Mouse (Mus musculus) left cerebral cortex, postnatal 14 days (tissue): Measurements from ENCODE around the gene Tns4. TPM values are rescaled to one million over a fixed set of nuclear protein-coding genes. Genes with fewer than 3 reads are reported as not detected.
A peak's percentile ranks its signal among the peaks of the same experiment; 100 is the strongest.

ENCODE experiments used
- DNase-seq, 2 experiments: peaks; one replicate each; pipeline ENCODE4 v3.0.0; 2021 to 2022; ENCODE audit warnings: low spot score in 2 of 2, mixed read lengths in 1 of 2
- intact Hi-C: fragments of 180-260 bp; cut with DNase I; formaldehyde crosslinking; loops from one replicate; pipeline ENCODE4 v1.15.1; 2025
- total RNA-seq, 2 experiments: library from RNA; stranded (reverse); gene quantifications; 2 replicates each; pipeline ENCODE4 v1.2.3; 2021

The Tns4 gene
- total RNA-seq, 2 experiments from 2014 or later = 0.33 to 0.34 TPM

- no peak for DNase-seq
- intact Hi-C loops = loop anchor here (5.0 kb wide), 1 partner anchor 53 kb away; the partner anchor contains the start of gene Gjd3
Measured at GRCm38 (mm10) chr11:99035350-99035749, 53.8 kb downstream of the Tns4 start.

GRCm38 (mm10) chr11:99026899-99027440 lies 62.1 kb downstream of the Tns4 start:
- no peak for DNase-seq
- intact Hi-C loops = no loop called here

GRCm38 (mm10) chr11:99025878-99026277 lies 63.2 kb downstream of the Tns4 start:
- intact Hi-C loops = no loop called here
- no peak for DNase-seq

- intact Hi-C loops = no loop called here
Measured at GRCm38 (mm10) chr11:99024468-99025134, 64.5 kb downstream of the Tns4 start.

GRCm38 (mm10) chr11:99023500-99024467 lies 65.3 kb downstream of the Tns4 start, which contains the start of gene Top2a:
Gene Top2a (minus strand): TSS chr11:99024189.
- peak; percentile 98 to 99 for DNase-seq
- intact Hi-C loops = no loop called here

More at GRCm38 (mm10) chr11:99024468-99025134, 64.5 kb downstream of the Tns4 start:
- no peak for DNase-seq

GRCm38 (mm10) chr11:99023094-99023493 lies 66.0 kb downstream of the Tns4 start:
- intact Hi-C loops = no loop called here
- DNase-seq = no peak

- intact Hi-C loops = no loop called here
- no peak for DNase-seq
Measured at GRCm38 (mm10) chr11:99022384-99022933, 66.6 kb downstream of the Tns4 start.

GRCm38 (mm10) chr11:99019844-99020243 lies 69.3 kb downstream of the Tns4 start:
- intact Hi-C loops = no loop called here
- no peak for DNase-seq

Other genes with a start within 250 kb of the Tns4 start
- 10 to 100 TPM; 45.5 to 45.9 TPM for gene Wipf2, start 225.7 kb downstream of the Tns4 start, total RNA-seq
- under 1 TPM; 0.47 to 0.57 TPM for gene Cdc6, start 181.5 kb downstream of the Tns4 start, total RNA-seq
- 10 to 100 TPM; 14.6 to 15.1 TPM for gene Rara, start 161.5 kb downstream of the Tns4 start, total RNA-seq
- gene Gjd3, start 106.3 kb downstream of the Tns4 start, total RNA-seq = 1 to 10 TPM; 2.8 to 3.1 TPM
- gene Top2a, start 65.1 kb downstream of the Tns4 start, total RNA-seq = 1 to 10 TPM; 4.1 to 4.9 TPM
- gene Igfbp4, start 48.1 kb downstream of the Tns4 start, total RNA-seq = 100 to 1,000 TPM in 1 of 2 experiments, 10 to 100 TPM in 1; 98.7 to 107 TPM
- gene Ccr7, start 65.8 kb upstream of the Tns4 start, total RNA-seq = not detected
- gene Smarce1, start 141.7 kb upstream of the Tns4 start, total RNA-seq = 10 to 100 TPM; 67.1 to 73.7 TPM
- 10 to 100 TPM; 27.7 to 30.0 TPM for gene Krt222, start 154.8 kb upstream of the Tns4 start, total RNA-seq
- gene Krt24, start 196.0 kb upstream of the Tns4 start, total RNA-seq = not detected
- gene Krt25, start 233.6 kb upstream of the Tns4 start, total RNA-seq = not detected
- gene Krt26, start 248.7 kb upstream of the Tns4 start, total RNA-seq = under 1 TPM; 0.13 to 0.17 TPM